Mouse (Mus musculus): ENCODE measurements at regions not wholly inside any gene's neighbourhood (a gene's known extent, or its start where the extent isn't known, plus 50 kb on each side); places are given as distances from the start of the nearest gene placed in this dataset.

GRCm38 (mm10) chr8:90656436-90657090 is 160.6 kb downstream of the Gm19935 start:
- 74% methylated on average over 5 of the region's 5 CpGs for WGBS
- Histone ChIP-seq H3K27me3 (ENCODE audit: control insufficient read depth, insufficient read depth, low read length) (no peaks in the 10 kb centered on the region), H3K9ac (ENCODE audit: low read length) (no peak overlapping the region), H3K4me2 (ENCODE audit: low read depth, low read length) (no peak overlapping the region), H3K4me3 (replicated peaks; ENCODE audit: low read length) (no peak overlapping the region), H3K9me3 (replicated peaks; ENCODE audit: control insufficient read depth, low read length) (no peaks in the 10 kb centered on the region), H3K27ac (ENCODE audit: low read length) (no peak overlapping the region), H3K4me1 (ENCODE audit: control insufficient read depth, insufficient read depth, low read length) (no peaks in the 10 kb centered on the region), H3K36me3 (ENCODE audit: control insufficient read depth, insufficient read depth, low read length) (no peaks in the 10 kb centered on the region)
- ATAC-seq (ENCODE audit: insufficient read depth, low FRiP score): no peak

GRCm38 (mm10) chr8:90654786-90655185 is 162.4 kb downstream of the Gm19935 start:
- Histone ChIP-seq H3K4me2 (ENCODE audit: low read depth, low read length) (no peak overlapping the region), H3K27me3 (ENCODE audit: control insufficient read depth, insufficient read depth, low read length) (no peaks in the 10 kb centered on the region), H3K9ac (ENCODE audit: low read length) (no peak overlapping the region), H3K9me3 (replicated peaks; ENCODE audit: control insufficient read depth, low read length) (no peaks in the 10 kb centered on the region), H3K4me3 (replicated peaks; ENCODE audit: low read length) (no peak overlapping the region), H3K36me3 (ENCODE audit: control insufficient read depth, insufficient read depth, low read length) (no peaks in the 10 kb centered on the region), H3K27ac (ENCODE audit: low read length) (no peak overlapping the region), H3K4me1 (ENCODE audit: control insufficient read depth, insufficient read depth, low read length) (no peaks in the 10 kb centered on the region)
- ATAC-seq (ENCODE audit: insufficient read depth, low FRiP score): no peak
- WGBS: 76% methylated on average over 2 of the region's 2 CpGs

GRCm38 (mm10) chr8:90642392-90642791 is 174.8 kb downstream of the Gm19935 start:
- Histone ChIP-seq H3K36me3 (ENCODE audit: control insufficient read depth, insufficient read depth, low read length) (no peaks in the 10 kb centered on the region), H3K9me3 (replicated peaks; ENCODE audit: control insufficient read depth, low read length) (no peaks in the 10 kb centered on the region; the same call in 1 of the 2 replicates), H3K4me3 (replicated peaks; ENCODE audit: low read length) (no peak overlapping the region), H3K27ac (ENCODE audit: low read length) (no peak overlapping the region), H3K9ac (ENCODE audit: low read length) (no peak overlapping the region), H3K27me3 (ENCODE audit: control insufficient read depth, insufficient read depth, low read length) (no peaks in the 10 kb centered on the region), H3K4me2 (ENCODE audit: low read depth, low read length) (no peak overlapping the region), H3K4me1 (ENCODE audit: control insufficient read depth, insufficient read depth, low read length) (no peaks in the 10 kb centered on the region)
- ATAC-seq (ENCODE audit: insufficient read depth, low FRiP score): no peak
- 56% methylated on average over 6 of the region's 6 CpGs for WGBS

GRCm38 (mm10) chr8:90636770-90637169 is 180.4 kb downstream of the Gm19935 start:
- Histone ChIP-seq H3K9me3 (replicated peaks; ENCODE audit: control insufficient read depth, low read length) (no peaks in the 10 kb centered on the region), H3K4me1 (ENCODE audit: control insufficient read depth, insufficient read depth, low read length) (no peaks in the 10 kb centered on the region), H3K4me3 (replicated peaks; ENCODE audit: low read length) (no peak overlapping the region), H3K4me2 (ENCODE audit: low read depth, low read length) (no peak overlapping the region), H3K36me3 (ENCODE audit: control insufficient read depth, insufficient read depth, low read length) (no peaks in the 10 kb centered on the region), H3K27ac (ENCODE audit: low read length) (no peak overlapping the region), H3K27me3 (ENCODE audit: control insufficient read depth, insufficient read depth, low read length) (no peaks in the 10 kb centered on the region), H3K9ac (ENCODE audit: low read length) (no peak overlapping the region)
- ATAC-seq (ENCODE audit: insufficient read depth, low FRiP score): no peak
- 55% methylated on average over 7 of the region's 7 CpGs for WGBS

- Histone ChIP-seq H3K4me1 (ENCODE audit: control insufficient read depth, insufficient read depth, low read length) (no peaks in the 10 kb centered on the region), H3K4me3 (replicated peaks; ENCODE audit: low read length) (no peak overlapping the region), H3K9ac (ENCODE audit: low read length) (no peak overlapping the region), H3K27me3 (ENCODE audit: control insufficient read depth, insufficient read depth, low read length) (no peaks in the 10 kb centered on the region), H3K27ac (ENCODE audit: low read length) (no peak overlapping the region), H3K9me3 (replicated peaks; ENCODE audit: control insufficient read depth, low read length) (no peaks in the 10 kb centered on the region), H3K4me2 (ENCODE audit: low read depth, low read length) (no peak overlapping the region), H3K36me3 (ENCODE audit: control insufficient read depth, insufficient read depth, low read length) (no peaks in the 10 kb centered on the region)
- peak; percentile 80 for ATAC-seq (ENCODE audit: insufficient read depth, low FRiP score)
- WGBS: 37% methylated on average over 7 of the region's 7 CpGs
Observed at GRCm38 (mm10) chr8:90635766-90636492, 181.3 kb downstream of the Gm19935 start.

- Histone ChIP-seq H3K27me3 (ENCODE audit: control insufficient read depth, insufficient read depth, low read length) (no peaks in the 10 kb centered on the region), H3K36me3 (ENCODE audit: control insufficient read depth, insufficient read depth, low read length) (no peaks in the 10 kb centered on the region), H3K9ac (ENCODE audit: low read length) (no peak overlapping the region), H3K4me3 (replicated peaks; ENCODE audit: low read length) (no peak overlapping the region), H3K4me2 (ENCODE audit: low read depth, low read length) (no peak overlapping the region), H3K4me1 (ENCODE audit: control insufficient read depth, insufficient read depth, low read length) (no peaks in the 10 kb centered on the region), H3K27ac (ENCODE audit: low read length) (no peak overlapping the region), H3K9me3 (replicated peaks; ENCODE audit: control insufficient read depth, low read length) (no peaks in the 10 kb centered on the region)
- ATAC-seq (ENCODE audit: insufficient read depth, low FRiP score): no peak
- WGBS: 69% methylated on average over 1 of the region's 1 CpGs
Observed at GRCm38 (mm10) chr8:90630796-90631195, 186.4 kb downstream of the Gm19935 start.

- Histone ChIP-seq H3K27me3 (ENCODE audit: control insufficient read depth, insufficient read depth, low read length) (no peaks in the 10 kb centered on the region), H3K4me2 (ENCODE audit: low read depth, low read length) (no peak overlapping the region), H3K4me1 (ENCODE audit: control insufficient read depth, insufficient read depth, low read length) (no peaks in the 10 kb centered on the region), H3K27ac (ENCODE audit: low read length) (no peak overlapping the region), H3K4me3 (replicated peaks; ENCODE audit: low read length) (no peak overlapping the region), H3K36me3 (ENCODE audit: control insufficient read depth, insufficient read depth, low read length) (no peaks in the 10 kb centered on the region), H3K9ac (ENCODE audit: low read length) (no peak overlapping the region), H3K9me3 (replicated peaks; ENCODE audit: control insufficient read depth, low read length) (no peaks in the 10 kb centered on the region)
- 63% methylated on average over 3 of the region's 3 CpGs for WGBS
- no peak for ATAC-seq (ENCODE audit: insufficient read depth, low FRiP score)
Observed at GRCm38 (mm10) chr8:90608410-90608809, 208.8 kb downstream of the Gm19935 start.

GRCm38 (mm10) chr8:90600946-90601695 is 216.1 kb downstream of the Gm19935 start:
- no peak overlapping the region for H3K4me3 ChIP-seq (replicated peaks; ENCODE audit: low read length)
- WGBS: 21% methylated on average over 11 of the region's 11 CpGs

GRCm38 (mm10) chr8:90597376-90597775 is 219.8 kb downstream of the Gm19935 start:
- Histone ChIP-seq H3K27me3 (ENCODE audit: control insufficient read depth, insufficient read depth, low read length) (no peaks in the 10 kb centered on the region), H3K27ac (ENCODE audit: low read length) (no peak overlapping the region), H3K9me3 (replicated peaks; ENCODE audit: control insufficient read depth, low read length) (no peaks in the 10 kb centered on the region), H3K4me1 (ENCODE audit: control insufficient read depth, insufficient read depth, low read length) (no peaks in the 10 kb centered on the region), H3K9ac (ENCODE audit: low read length) (no peak overlapping the region), H3K4me3 (replicated peaks; ENCODE audit: low read length) (no peak overlapping the region), H3K4me2 (ENCODE audit: low read depth, low read length) (no peak overlapping the region), H3K36me3 (ENCODE audit: control insufficient read depth, insufficient read depth, low read length) (no peaks in the 10 kb centered on the region)
- ATAC-seq (ENCODE audit: insufficient read depth, low FRiP score): no peak
- WGBS: 85% methylated on average over 6 of the region's 6 CpGs

More at GRCm38 (mm10) chr8:90600946-90601695, 216.1 kb downstream of the Gm19935 start:
- Histone ChIP-seq H3K27me3 (ENCODE audit: control insufficient read depth, insufficient read depth, low read length) (no peaks in the 10 kb centered on the region), H3K9me3 (replicated peaks; ENCODE audit: control insufficient read depth, low read length) (no peaks in the 10 kb centered on the region), H3K4me1 (ENCODE audit: control insufficient read depth, insufficient read depth, low read length) (no peaks in the 10 kb centered on the region), H3K9ac (ENCODE audit: low read length) (no peak overlapping the region), H3K27ac (ENCODE audit: low read length) (no peak overlapping the region), H3K4me2 (ENCODE audit: low read depth, low read length) (no peak overlapping the region), H3K36me3 (ENCODE audit: control insufficient read depth, insufficient read depth, low read length) (no peaks in the 10 kb centered on the region)
- no peak for ATAC-seq (ENCODE audit: insufficient read depth, low FRiP score)

All from stomach, embryonic 16.5 days (tissue).